Mouse (Mus musculus) heart, embryonic 14.5 days (tissue): Measurements from ENCODE around the gene Gm20696. TPM values are rescaled to one million over a fixed set of nuclear protein-coding genes. Genes with fewer than 3 reads are reported as not detected.

Experiments
- ATAC-seq: fragments of 200-750 bp; cut with Nextera tagmentation; 2 replicates; pipeline ENCODE4 v1.8.0; 2017; ENCODE audit warnings: low read depth, moderate TSS enrichment; ENCODE audit not compliant: insufficient number of reproducible peaks, insufficient read depth, low FRiP score
- H3K27ac ChIP-seq, 2 experiments: fragments of 200-500 bp in 1 of 2; fragments of 300-500 bp in 1 of 2; sonication (generic) in 1 of 2; replicated peaks in 1 of 2; 2 replicates each; pipeline ENCODE4 v1.5.1; 2012 to 2014; ENCODE audit warnings: low read depth in 2 of 2, low read length in 2 of 2, control low read depth in 1 of 2, mild to moderate bottlenecking in 1 of 2, mixed read lengths in 1 of 2; ENCODE audit not compliant: control insufficient read depth in 1 of 2, insufficient read depth in 1 of 2
- H3K27me3 ChIP-seq: fragments of 300-500 bp; sonication (generic); 2 replicates; pipeline ENCODE4 v1.6.1; 2014; ENCODE audit warnings: mild to moderate bottlenecking, low read length, control low read depth; ENCODE audit not compliant: control insufficient read depth, insufficient read depth
- H3K36me3 ChIP-seq: fragments of 300-500 bp; sonication (generic); 2 replicates; pipeline ENCODE4 v1.6.1; 2014; ENCODE audit warnings: mild to moderate bottlenecking, control low read depth, low read length, mixed read lengths; ENCODE audit not compliant: control insufficient read depth, insufficient read depth
- H3K4me1 ChIP-seq, 2 experiments: fragments of 200-500 bp in 1 of 2; fragments of 300-500 bp in 1 of 2; sonication (generic) in 1 of 2; 2 replicates each; pipeline ENCODE4 v1.6.1; 2012 to 2014; ENCODE audit warnings: low read length in 2 of 2, control low read depth in 1 of 2, mixed read lengths in 1 of 2; ENCODE audit not compliant: control insufficient read depth in 2 of 2, insufficient read depth in 2 of 2
- H3K4me2 ChIP-seq: fragments of 300-500 bp; sonication (generic); 2 replicates; pipeline ENCODE4 v1.6.1; 2014; ENCODE audit warnings: mild to moderate bottlenecking, low read length
- H3K4me3 ChIP-seq, 2 experiments: fragments of 200-500 bp in 1 of 2; fragments of 300-500 bp in 1 of 2; sonication (generic) in 1 of 2; 2 replicates each; pipeline ENCODE4 v1.5.1; 2012 to 2014; ENCODE audit warnings: low read length in 2 of 2, mild to moderate bottlenecking in 2 of 2, control low read depth in 1 of 2, low read depth in 1 of 2, moderate library complexity in 1 of 2; ENCODE audit not compliant: control insufficient read depth in 1 of 2, insufficient read depth in 1 of 2
- H3K9ac ChIP-seq: fragments of 300-500 bp; sonication (generic); 2 replicates; pipeline ENCODE4 v1.6.1; 2014; ENCODE audit warnings: mild to moderate bottlenecking, low read length
- H3K9me3 ChIP-seq: fragments of 300-500 bp; sonication (generic); 2 replicates; pipeline ENCODE4 v1.6.1; 2016; ENCODE audit warnings: low read length, control low read depth; ENCODE audit not compliant: control insufficient read depth
- WGBS: fragments of 180-500 bp; shearing (Covaris S2); extraction: QIAGEN DNeasy Blood & Tissue Kit; methylation state at CpG from one replicate; pipeline ENCODE4 v1.1.7; 2014; 5-methylcytosine and 5-hydroxymethylcytosine counted together
- polyA plus RNA-seq: library from polyadenylated mRNA; unstranded; fragments of >200 nt; fragmentation: Nextera tagmentation; extraction: Ambion mirVana; gene quantifications from 2 replicates; pipeline ENCODE4 v1.2.1, GENCODE M21; 2014

Gm20696 gene
- polyA plus RNA-seq, 1 experiment from 2014 or later: 3.9 TPM

GRCm38 (mm10) chr6:99599651-99600050 is 66.9 kb downstream of the Gm20696 start:
- Histone ChIP-seq H3K4me1 (peaks cover 0 to 6% of the 10 kb centered on the region in 2 experiments; a peak in 1 of 4 replicates), H3K9me3 (no peaks in the 10 kb centered on the region), H3K4me2 (peak overlapping the region; percentile 47; the same call in 1 of the 2 replicates), H3K27ac (no peak overlapping the region), H3K4me3 (no peak overlapping the region), H3K27me3 (no peaks in the 10 kb centered on the region), H3K36me3 (no peaks in the 10 kb centered on the region), H3K9ac (no peak overlapping the region)
- ATAC-seq: no peak
- WGBS: 59% methylated on average over 8 of the region's 8 CpGs

- Histone ChIP-seq H3K4me1 (peaks cover 0 to 2% of the 10 kb centered on the region in 2 experiments; a peak in 1 of 4 replicates), H3K4me3 (no peak overlapping the region)
- ATAC-seq: no peak
Observed at GRCm38 (mm10) chr6:99599229-99599628, 67.4 kb downstream of the Gm20696 start.

GRCm38 (mm10) chr6:99577040-99577439 is 89.6 kb downstream of the Gm20696 start:
- Histone ChIP-seq H3K9ac (no peak overlapping the region), H3K4me1 (no peaks in the 10 kb centered on the region), H3K36me3 (no peaks in the 10 kb centered on the region), H3K27ac (no peak overlapping the region), H3K4me2 (no peak overlapping the region), H3K9me3 (no peaks in the 10 kb centered on the region), H3K27me3 (no peaks in the 10 kb centered on the region), H3K4me3 (no peak overlapping the region)
- no peak for ATAC-seq
- WGBS: 48% methylated on average over 6 of the region's 6 CpGs

More at GRCm38 (mm10) chr6:99599229-99599628, 67.4 kb downstream of the Gm20696 start:
- H3K9me3 ChIP-seq: no peaks in the 10 kb centered on the region
- H3K9ac ChIP-seq: no peak overlapping the region
- no peaks in the 10 kb centered on the region for H3K36me3 ChIP-seq
- 57% methylated on average over 5 of the region's 5 CpGs for WGBS
- no peak overlapping the region for H3K27ac ChIP-seq
- no peak overlapping the region for H3K4me2 ChIP-seq
- H3K27me3 ChIP-seq: no peaks in the 10 kb centered on the region

- Histone ChIP-seq H3K4me1 (no peaks in the 10 kb centered on the region), H3K9me3 (no peaks in the 10 kb centered on the region), H3K27ac (no peak overlapping the region), H3K9ac (no peak overlapping the region), H3K27me3 (no peaks in the 10 kb centered on the region), H3K4me3 (no peak overlapping the region), H3K4me2 (no peak overlapping the region), H3K36me3 (no peaks in the 10 kb centered on the region)
- no peak for ATAC-seq
- 86% methylated on average over 6 of the region's 6 CpGs for WGBS
Observed at GRCm38 (mm10) chr6:99575633-99576032, 91.0 kb downstream of the Gm20696 start.

- Histone ChIP-seq H3K4me3 (no peak overlapping the region), H3K9ac (no peak overlapping the region), H3K4me1 (no peaks in the 10 kb centered on the region), H3K27me3 (no peaks in the 10 kb centered on the region), H3K4me2 (no peak overlapping the region), H3K36me3 (no peaks in the 10 kb centered on the region), H3K27ac (no peak overlapping the region), H3K9me3 (no peaks in the 10 kb centered on the region)
- no peak for ATAC-seq
- WGBS: 92% methylated on average over 2 of the region's 2 CpGs
Observed at GRCm38 (mm10) chr6:99573343-99573742, 93.3 kb downstream of the Gm20696 start.

- ATAC-seq: no peak
- Histone ChIP-seq H3K4me2 (no peak overlapping the region), H3K4me3 (no peak overlapping the region), H3K9me3 (no peaks in the 10 kb centered on the region), H3K36me3 (no peaks in the 10 kb centered on the region), H3K9ac (no peak overlapping the region), H3K4me1 (no peaks in the 10 kb centered on the region), H3K27ac (no peak overlapping the region), H3K27me3 (no peaks in the 10 kb centered on the region)
- WGBS: 68% methylated on average over 5 of the region's 5 CpGs
Observed at GRCm38 (mm10) chr6:99572071-99572470, 94.5 kb downstream of the Gm20696 start.

GRCm38 (mm10) chr6:99566921-99567320 is 99.7 kb downstream of the Gm20696 start:
- Histone ChIP-seq H3K9ac (no peak overlapping the region), H3K4me3 (no peak overlapping the region), H3K9me3 (no peaks in the 10 kb centered on the region), H3K27me3 (no peaks in the 10 kb centered on the region), H3K4me2 (no peak overlapping the region), H3K4me1 (peaks cover 0 to 2% of the 10 kb centered on the region in 2 experiments; a peak in 1 of 4 replicates), H3K27ac (no peak overlapping the region), H3K36me3 (no peaks in the 10 kb centered on the region)
- 43% methylated on average over 8 of the region's 8 CpGs for WGBS
- no peak for ATAC-seq

- Histone ChIP-seq H3K4me2 (no peak overlapping the region), H3K36me3 (no peaks in the 10 kb centered on the region), H3K27me3 (no peaks in the 10 kb centered on the region), H3K27ac (no peak overlapping the region), H3K4me1 (peaks cover 0 to 2% of the 10 kb centered on the region in 2 experiments; a peak in 1 of 4 replicates), H3K9ac (no peak overlapping the region), H3K4me3 (no peak overlapping the region), H3K9me3 (no peaks in the 10 kb centered on the region)
- WGBS: 87% methylated on average over 3 of the region's 3 CpGs
- ATAC-seq: no peak
Observed at GRCm38 (mm10) chr6:99564766-99565165, 101.8 kb downstream of the Gm20696 start.
